Mouse (Mus musculus): ENCODE results near the gene Hilpda. TPM values are rescaled to one million over a fixed set of nuclear protein-coding genes. Genes with fewer than 3 reads are reported as not detected.

The Hilpda gene
- polyA plus RNA-seq, 1 experiment: 155 TPM

DNA sequence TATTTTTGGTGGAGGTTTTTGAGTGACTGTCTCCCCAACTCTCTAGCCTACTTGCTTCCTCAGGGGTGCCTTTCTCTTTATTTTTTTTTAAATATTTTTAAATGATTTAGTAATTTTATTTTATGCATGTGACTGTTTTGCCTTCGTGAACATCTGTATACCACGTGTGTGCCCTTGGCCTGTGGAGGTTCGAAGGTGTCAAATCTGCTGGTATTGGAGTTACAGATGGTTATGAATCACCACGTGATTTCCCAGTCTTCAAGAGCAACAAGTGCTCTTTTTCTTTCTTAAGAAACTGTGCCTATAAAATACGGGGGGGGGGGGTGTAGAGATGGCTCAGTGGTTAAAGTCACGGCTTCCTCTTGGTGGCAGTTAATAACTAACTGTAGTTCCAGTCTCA, 49.3 kb downstream of the Hilpda start:
- DNase-seq: no peak
- Histone ChIP-seq H3K4me3 (replicated peaks; ENCODE audit: extremely low read depth, low read depth, low read length) (no peak overlapping the region), H3K4me1 (ENCODE audit: control insufficient read depth, insufficient read depth, low read length) (no peaks in the 10 kb centered on the region)
- TF ChIP-seq POLR2A (IDR thresholded peaks at IDR 0.05; ENCODE audit: borderline replicate concordance, extremely low read depth, low read depth, low read length): no peak
- TF ChIP-seq CTCF (IDR thresholded peaks at IDR 0.05; ENCODE audit: insufficient read depth, low read length): no peak
- 75% methylated on average over 6 of the region's 6 CpGs for WGBS

DNA sequence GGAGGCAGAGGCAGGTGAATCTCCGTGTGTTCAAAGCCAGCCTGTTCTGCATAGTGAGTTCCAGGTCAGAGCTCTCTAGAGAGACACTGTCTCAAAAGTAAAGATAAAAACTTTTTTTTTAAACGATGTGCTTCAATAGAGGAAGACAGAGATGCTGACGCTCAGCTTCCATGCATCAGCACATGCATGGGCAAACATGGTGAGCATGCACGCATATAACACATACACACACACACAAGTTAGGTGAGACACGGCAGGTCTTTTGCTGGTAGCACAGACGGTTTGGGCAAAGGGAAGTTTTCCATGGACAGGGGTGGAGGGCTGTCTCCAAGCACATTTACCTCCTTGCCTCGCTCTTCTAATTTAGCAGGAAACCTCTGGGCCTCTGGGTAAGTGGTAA, 49.9 kb downstream of the Hilpda start:
- 95% methylated on average over 7 of the region's 7 CpGs for WGBS
- Histone ChIP-seq H3K4me3 (replicated peaks; ENCODE audit: extremely low read depth, low read depth, low read length) (no peak overlapping the region), H3K4me1 (ENCODE audit: control insufficient read depth, insufficient read depth, low read length) (no peaks in the 10 kb centered on the region)
- DNase-seq: no peak
- no peak for TF ChIP-seq POLR2A (IDR thresholded peaks at IDR 0.05; ENCODE audit: borderline replicate concordance, extremely low read depth, low read depth, low read length)
- no peak for TF ChIP-seq CTCF (IDR thresholded peaks at IDR 0.05; ENCODE audit: insufficient read depth, low read length)

DNA sequence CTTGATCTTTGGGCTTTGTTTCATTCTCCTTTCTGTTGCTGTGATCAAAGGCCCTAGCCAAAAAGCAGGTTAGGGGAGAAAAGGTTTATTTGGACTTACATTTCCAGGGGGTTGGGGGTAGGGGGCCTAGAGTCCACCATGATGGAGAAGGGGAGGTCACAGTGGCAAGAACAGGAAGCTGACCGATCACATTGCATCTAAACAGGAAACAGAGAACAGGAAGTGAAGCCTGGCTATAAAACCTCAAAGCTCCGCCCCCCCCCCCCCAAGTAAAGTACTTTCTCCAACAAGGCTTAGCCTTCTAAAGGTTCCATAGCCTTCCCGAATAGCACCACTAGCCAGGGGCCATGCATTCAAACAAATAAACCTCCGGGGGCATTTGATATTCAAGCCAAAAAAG, 50.4 kb downstream of the Hilpda start:
- H3K4me3 ChIP-seq (replicated peaks; ENCODE audit: extremely low read depth, low read depth, low read length): no peak overlapping the region
- 61% methylated on average over 4 of the region's 4 CpGs for WGBS
- no peak for TF ChIP-seq CTCF (IDR thresholded peaks at IDR 0.05; ENCODE audit: insufficient read depth, low read length)
- TF ChIP-seq POLR2A (IDR thresholded peaks at IDR 0.05; ENCODE audit: borderline replicate concordance, extremely low read depth, low read depth, low read length): no peak
- no peaks in the 10 kb centered on the region for H3K4me1 ChIP-seq (ENCODE audit: control insufficient read depth, insufficient read depth, low read length)
- DNase-seq: no peak

Other genes with a start within 250 kb of the Hilpda start
- gene Lep, start 212.3 kb upstream of the Hilpda start, polyA plus RNA-seq (2012; rRNA removed): 1.6 and 2.5 TPM in 2 replicates
- gene Rbm28, start 107.5 kb upstream of the Hilpda start, polyA plus RNA-seq (2012; rRNA removed): 6.5 and 10.8 TPM in 2 replicates
- 10.8 and 12.2 TPM in 2 replicates for gene Prrt4, start 92.9 kb upstream of the Hilpda start, polyA plus RNA-seq (2012; rRNA removed)
- gene Impdh1, start 56.1 kb upstream of the Hilpda start, polyA plus RNA-seq (2012; rRNA removed): 214 and 217 TPM in 2 replicates
- 5.3 and 5.6 TPM in 2 replicates for gene Fam71f2, start 7.1 kb downstream of the Hilpda start, polyA plus RNA-seq (2012; rRNA removed)
- gene Fam71f1, start 46.7 kb downstream of the Hilpda start, polyA plus RNA-seq (2012; rRNA removed): 0.08 TPM in 1 of 2 replicates, not detected in the other
- gene Calu, start 75.6 kb downstream of the Hilpda start, polyA plus RNA-seq (2012; rRNA removed): 44.0 and 76.1 TPM in 2 replicates
- 0.11 and 0.21 TPM in 2 replicates for gene Opn1sw, start 116.0 kb downstream of the Hilpda start, polyA plus RNA-seq (2012; rRNA removed)
- 2.5 and 3.2 TPM in 2 replicates for gene Ccdc136, start 123.8 kb downstream of the Hilpda start, polyA plus RNA-seq (2012; rRNA removed)
- 4.9 and 11.2 TPM in 2 replicates for gene Flnc, start 160.8 kb downstream of the Hilpda start, polyA plus RNA-seq (2012; rRNA removed)
- gene Atp6v1f, start 195.2 kb downstream of the Hilpda start, polyA plus RNA-seq (2012; rRNA removed): 256 and 275 TPM in 2 replicates
- 0.20 TPM in 1 of 2 replicates, not detected in the other for gene Atp6v1fnb, start 198.9 kb downstream of the Hilpda start, polyA plus RNA-seq (2012; rRNA removed)
- gene Kcp, start 235.5 kb downstream of the Hilpda start, polyA plus RNA-seq (2012; rRNA removed): 8.8 and 12.3 TPM in 2 replicates